Mouse (Mus musculus): Measurements from ENCODE around the gene Rhbdd3.

The Rhbdd3 gene

DNA sequence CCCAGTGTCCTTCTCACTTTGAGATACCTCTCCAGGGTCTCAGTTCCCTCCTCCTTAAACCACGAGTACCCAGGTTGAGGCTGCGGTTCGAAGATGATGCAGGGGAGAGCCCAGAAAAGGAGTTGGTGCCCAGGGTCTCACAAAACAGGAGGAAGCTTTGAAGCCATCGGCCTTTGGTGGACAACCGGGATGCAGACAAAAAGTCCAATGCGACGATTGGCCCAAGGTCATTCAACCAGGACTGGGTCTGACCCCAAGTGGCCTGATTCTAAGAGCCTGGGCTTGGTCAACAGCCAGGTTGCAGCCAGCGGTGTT lies 41.2 kb upstream of the Rhbdd3 start:
- no peak for TF ChIP-seq POU5F1 (IDR thresholded peaks at IDR 0.05; ENCODE audit: borderline replicate concordance, low read length)
- no peak for TF ChIP-seq NANOG (IDR thresholded peaks at IDR 0.05; ENCODE audit: borderline replicate concordance, low read length)
- no peak for TF ChIP-seq CTCF (conservative IDR thresholded peaks at IDR 0.05; ENCODE audit: low read length)
- H3K36me3 ChIP-seq (ENCODE audit: insufficient read depth, low read length): peaks cover 14% of the 10 kb centered on the region
- H3K4me3 ChIP-seq (replicated peaks; ENCODE audit: low read length): peak overlapping the region; percentile 77
- H3K4me1 ChIP-seq (replicated peaks; ENCODE audit: low read depth, low read length): peaks cover 89% of the 10 kb centered on the region
- peaks cover 69% of the 10 kb centered on the region for H3K27me3 ChIP-seq (ENCODE audit: insufficient read depth, low read length)
- H3K9me3 ChIP-seq (ENCODE audit: low read length): no peaks in the 10 kb centered on the region

DNA sequence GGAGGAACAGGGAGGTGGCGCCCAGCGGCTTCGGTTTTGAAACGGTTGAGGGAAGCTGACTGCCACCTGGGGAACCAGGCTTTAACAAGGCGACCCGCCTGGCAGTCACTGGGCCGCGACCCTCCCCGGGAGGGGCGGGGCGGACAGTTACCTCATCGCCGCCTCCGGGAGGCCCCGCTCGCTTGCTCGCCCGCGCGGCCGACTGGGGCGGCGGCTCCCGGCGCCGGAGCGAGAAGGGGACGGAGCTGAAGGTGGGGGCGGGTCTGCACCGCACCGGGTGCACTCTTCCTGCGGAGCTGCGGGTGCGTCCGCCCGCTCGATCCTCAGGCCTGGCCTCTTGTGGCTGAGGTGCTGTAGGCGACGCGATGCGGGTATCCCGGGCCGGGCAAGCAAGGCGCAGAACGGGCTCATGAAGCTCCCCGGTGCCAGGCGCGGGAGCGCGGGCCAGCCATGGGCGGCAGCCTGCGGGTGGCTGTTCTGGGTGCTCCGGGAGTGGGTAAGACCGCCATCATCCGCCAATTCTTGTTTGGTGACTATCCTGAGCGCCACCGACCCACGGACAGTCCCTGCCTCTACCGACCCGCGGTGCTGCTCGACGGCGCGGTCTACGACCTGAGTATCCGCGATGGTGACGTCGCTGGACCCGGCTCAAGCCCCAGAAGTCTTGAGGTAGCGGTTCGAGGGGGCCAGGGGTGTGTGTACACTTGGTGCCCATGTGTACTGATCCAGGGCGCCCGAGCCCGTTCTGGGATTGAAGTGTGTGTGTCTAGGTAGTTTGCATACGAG lies 40.7 kb upstream of the Rhbdd3 start, which contains the start of gene Rasl10a:
Gene Rasl10a, plus strand, starts transcription at position 273 of the 786 bp plus-strand sequence.
- peaks cover 20% of the 10 kb centered on the region for H3K36me3 ChIP-seq (ENCODE audit: insufficient read depth, low read length)
- TF ChIP-seq CTCF (conservative IDR thresholded peaks at IDR 0.05; ENCODE audit: low read length): no peak
- peaks cover 75% of the 10 kb centered on the region for H3K27me3 ChIP-seq (ENCODE audit: insufficient read depth, low read length)

DNA sequence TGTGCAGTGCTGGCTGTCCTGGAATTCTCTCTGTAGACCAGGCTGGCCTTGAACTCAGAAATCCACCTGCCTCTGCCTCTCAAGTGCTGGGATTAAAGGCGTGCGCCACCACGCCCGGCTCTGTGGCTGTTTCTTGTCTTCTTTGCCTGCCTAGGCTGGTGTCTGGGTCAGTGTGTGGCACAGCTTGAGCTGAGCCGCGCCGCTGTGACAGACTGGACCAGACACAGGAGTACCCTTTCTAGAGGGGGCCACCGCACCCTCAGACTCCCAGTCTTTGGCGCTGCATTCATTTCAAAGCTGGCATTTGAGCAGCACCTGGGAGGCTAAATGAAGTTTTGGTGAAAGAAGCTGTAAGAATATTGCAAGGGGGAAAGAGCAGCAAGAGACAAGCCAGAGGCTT lies 39.9 kb upstream of the Rhbdd3 start:
- Histone ChIP-seq H3K4me3 (replicated peaks; ENCODE audit: low read length) (peak overlapping the region; percentile 46; the same call in 1 of the 2 replicates), H3K9me3 (ENCODE audit: low read length) (no peaks in the 10 kb centered on the region), H3K27me3 (ENCODE audit: insufficient read depth, low read length) (peaks cover 82% of the 10 kb centered on the region), H3K4me1 (replicated peaks; ENCODE audit: low read depth, low read length) (peaks cover 90% of the 10 kb centered on the region), H3K36me3 (ENCODE audit: insufficient read depth, low read length) (peaks cover 27% of the 10 kb centered on the region)
- TF ChIP-seq CTCF (conservative IDR thresholded peaks at IDR 0.05; ENCODE audit: low read length): no peak
- no peak for TF ChIP-seq POU5F1 (IDR thresholded peaks at IDR 0.05; ENCODE audit: borderline replicate concordance, low read length)
- TF ChIP-seq NANOG (IDR thresholded peaks at IDR 0.05; ENCODE audit: borderline replicate concordance, low read length): no peak

More for the DNA sequence above, 40.7 kb upstream of the Rhbdd3 start, which contains the start of gene Rasl10a:
- H3K4me1 ChIP-seq (replicated peaks; ENCODE audit: low read depth, low read length): peaks cover 89% of the 10 kb centered on the region
- no peaks in the 10 kb centered on the region for H3K9me3 ChIP-seq (ENCODE audit: low read length)
- H3K4me3 ChIP-seq (replicated peaks; ENCODE audit: low read length): peak within 1 kb of the TSS; percentile 77

- H3K9me3 ChIP-seq (ENCODE audit: low read length): no peaks in the 10 kb centered on the region
- no peak for TF ChIP-seq POU5F1 (IDR thresholded peaks at IDR 0.05; ENCODE audit: borderline replicate concordance, low read length)
- no peak for TF ChIP-seq CTCF (conservative IDR thresholded peaks at IDR 0.05; ENCODE audit: low read length)
- no peak for TF ChIP-seq NANOG (IDR thresholded peaks at IDR 0.05; ENCODE audit: borderline replicate concordance, low read length)
- peaks cover 90% of the 10 kb centered on the region for H3K4me1 ChIP-seq (replicated peaks; ENCODE audit: low read depth, low read length)
- peak overlapping the region; percentile 46 for H3K4me3 ChIP-seq (replicated peaks; ENCODE audit: low read length)
- peaks cover 87% of the 10 kb centered on the region for H3K27me3 ChIP-seq (ENCODE audit: insufficient read depth, low read length)
- H3K36me3 ChIP-seq (ENCODE audit: insufficient read depth, low read length): peaks cover 27% of the 10 kb centered on the region
Observed at GRCm38 (mm10) chr11:5059230-5059629, 39.5 kb upstream of the Rhbdd3 start.

GRCm38 (mm10) chr11:5059704-5060156 lies 39.0 kb upstream of the Rhbdd3 start:
- H3K9me3 ChIP-seq (ENCODE audit: low read length): no peaks in the 10 kb centered on the region
- H3K4me3 ChIP-seq (replicated peaks; ENCODE audit: low read length): peak overlapping the region; percentile 91
- peaks cover 89% of the 10 kb centered on the region for H3K27me3 ChIP-seq (ENCODE audit: insufficient read depth, low read length)

GRCm38 (mm10) chr11:5060756-5061412 lies 37.8 kb upstream of the Rhbdd3 start:
- TF ChIP-seq CTCF (conservative IDR thresholded peaks at IDR 0.05; ENCODE audit: low read length): no peak
- peaks cover 27% of the 10 kb centered on the region for H3K36me3 ChIP-seq (ENCODE audit: insufficient read depth, low read length)
- H3K4me3 ChIP-seq (replicated peaks; ENCODE audit: low read length): peak overlapping the region; percentile 91
- no peaks in the 10 kb centered on the region for H3K9me3 ChIP-seq (ENCODE audit: low read length)
- H3K27me3 ChIP-seq (ENCODE audit: insufficient read depth, low read length): peaks cover 78% of the 10 kb centered on the region
- peaks cover 85% of the 10 kb centered on the region for H3K4me1 ChIP-seq (replicated peaks; ENCODE audit: low read depth, low read length)

More at GRCm38 (mm10) chr11:5059704-5060156, 39.0 kb upstream of the Rhbdd3 start:
- Histone ChIP-seq H3K36me3 (ENCODE audit: insufficient read depth, low read length) (peaks cover 27% of the 10 kb centered on the region), H3K4me1 (replicated peaks; ENCODE audit: low read depth, low read length) (peaks cover 91% of the 10 kb centered on the region)
- TF ChIP-seq POU5F1 (IDR thresholded peaks at IDR 0.05; ENCODE audit: borderline replicate concordance, low read length) (no peak), NANOG (IDR thresholded peaks at IDR 0.05; ENCODE audit: borderline replicate concordance, low read length) (no peak), CTCF (conservative IDR thresholded peaks at IDR 0.05; ENCODE audit: low read length) (peak; percentile 95)

- no peak for TF ChIP-seq POU5F1 (IDR thresholded peaks at IDR 0.05; ENCODE audit: borderline replicate concordance, low read length)
- Histone ChIP-seq H3K4me1 (replicated peaks; ENCODE audit: low read depth, low read length) (peaks cover 83% of the 10 kb centered on the region), H3K4me3 (replicated peaks; ENCODE audit: low read length) (peak overlapping the region; percentile 91), H3K27me3 (ENCODE audit: insufficient read depth, low read length) (peaks cover 71% of the 10 kb centered on the region), H3K36me3 (ENCODE audit: insufficient read depth, low read length) (peaks cover 27% of the 10 kb centered on the region), H3K9me3 (ENCODE audit: low read length) (no peaks in the 10 kb centered on the region)
Observed at GRCm38 (mm10) chr11:5061413-5062139, 37.1 kb upstream of the Rhbdd3 start.

DNA sequence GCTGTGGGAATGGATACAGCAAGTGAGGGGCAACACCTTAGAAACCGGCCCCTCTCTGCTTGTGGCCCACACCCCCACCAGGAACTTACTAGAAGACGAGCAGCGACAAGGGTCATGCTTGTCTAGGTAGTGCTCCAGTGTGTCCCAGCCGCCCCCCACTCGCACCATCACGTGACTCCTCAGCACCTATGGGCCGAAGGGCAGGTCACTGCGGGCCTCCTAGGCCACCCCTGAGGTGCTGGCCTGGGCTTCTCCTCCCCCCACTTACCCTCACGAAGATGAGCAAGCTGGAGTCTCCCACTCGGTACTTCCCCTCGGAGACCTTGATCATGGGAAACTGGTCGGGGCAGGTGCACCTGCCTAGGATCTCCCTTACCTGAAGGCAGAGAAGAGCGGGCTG lies 36.4 kb upstream of the Rhbdd3 start:
- TF ChIP-seq POU5F1 (IDR thresholded peaks at IDR 0.05; ENCODE audit: borderline replicate concordance, low read length): no peak
- TF ChIP-seq CTCF (conservative IDR thresholded peaks at IDR 0.05; ENCODE audit: low read length): no peak
- TF ChIP-seq NANOG (IDR thresholded peaks at IDR 0.05; ENCODE audit: borderline replicate concordance, low read length): no peak
- Histone ChIP-seq H3K9me3 (ENCODE audit: low read length) (no peaks in the 10 kb centered on the region), H3K36me3 (ENCODE audit: insufficient read depth, low read length) (peaks cover 27% of the 10 kb centered on the region), H3K4me3 (replicated peaks; ENCODE audit: low read length) (peak overlapping the region; percentile 91), H3K4me1 (replicated peaks; ENCODE audit: low read depth, low read length) (peaks cover 75% of the 10 kb centered on the region), H3K27me3 (ENCODE audit: insufficient read depth, low read length) (peaks cover 63% of the 10 kb centered on the region)
